Mouse (Mus musculus) brain, embryonic 14.5 days (tissue): ENCODE measurements at regions not wholly inside any gene's neighbourhood (a gene's known extent, or its start where the extent isn't known, plus 50 kb on each side); places are given as distances from the start of the nearest gene placed in this dataset.

ENCODE experiments used
- CTCF ChIP-seq: fragments of 200-500 bp; IDR thresholded peaks from 2 replicates; pipeline ENCODE4 v1.5.1; 2012; ENCODE audit warnings: inconsistent platforms, mild to moderate bottlenecking, moderate library complexity, borderline replicate concordance; ENCODE audit not compliant: insufficient read depth, insufficient read length; ENCODE audit errors: extremely low read depth
- POLR2A ChIP-seq: fragments of 200-500 bp; IDR thresholded peaks from 2 replicates; pipeline ENCODE4 v1.6.1; 2012; ENCODE audit warnings: mild to moderate bottlenecking, inconsistent platforms, borderline replicate concordance; ENCODE audit not compliant: poor library complexity, insufficient read depth, insufficient read length, severe bottlenecking; ENCODE audit errors: extremely low read depth

- TF ChIP-seq CTCF (no peak), POLR2A (no peak)
Observed at GRCm38 (mm10) chr13:59323933-59324332, 261.1 kb downstream of the Agtpbp1 start.
